Mouse (Mus musculus): ENCODE results near the gene Tekt3.

GRCm38 (mm10) chr11:63122249-63122648, 60.8 kb downstream of the Tekt3 start:
- no peak for TF ChIP-seq EP300 (IDR thresholded peaks at IDR 0.05)
- no peak for TF ChIP-seq CTCF (IDR thresholded peaks at IDR 0.05)
